Mouse (Mus musculus) heart, adult 18-20 months (tissue): Measurements from ENCODE around the gene Slc15a1. TPM values are rescaled to one million over a fixed set of nuclear protein-coding genes. Genes with fewer than 3 reads are reported as not detected.

ENCODE experiments used
- DNase-seq, 2 experiments: peaks; one replicate each; pipeline ENCODE4 v3.0.0; 2021 to 2022; ENCODE audit warnings: mixed read lengths in 1 of 2
- total RNA-seq, 2 experiments: library from RNA; stranded (reverse); gene quantifications; 2 replicates each; pipeline ENCODE4 v1.2.3; 2021

Slc15a1 gene
- total RNA-seq, 2 experiments from 2014 or later = not detected

DNA sequence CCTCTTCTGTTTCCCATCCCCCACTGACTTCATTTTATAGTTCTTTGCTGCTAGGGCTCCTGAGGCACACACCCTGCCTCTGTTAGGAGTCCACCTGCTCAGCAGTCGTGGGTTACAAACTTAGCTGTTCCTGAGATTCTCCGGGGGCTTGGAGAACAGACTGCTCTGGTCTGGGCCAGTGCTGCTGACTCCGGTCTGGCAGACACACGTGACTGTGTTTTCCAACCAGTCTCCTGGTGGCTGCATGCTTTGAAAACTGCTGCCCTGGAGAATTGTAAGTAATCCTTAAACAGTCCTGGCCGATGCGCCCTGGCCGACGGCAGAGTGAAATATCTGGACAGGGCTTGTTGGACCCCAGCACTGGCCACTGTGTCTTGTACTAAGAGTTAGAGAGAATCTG lies 12.7 kb downstream of the Slc15a1 start:
- no peak for DNase-seq

GRCm38 (mm10) chr14:121485722-121486121 lies 19.3 kb downstream of the Slc15a1 start:
- no peak for DNase-seq

GRCm38 (mm10) chr14:121484436-121484835 lies 20.6 kb downstream of the Slc15a1 start:
- DNase-seq = no peak

DNA sequence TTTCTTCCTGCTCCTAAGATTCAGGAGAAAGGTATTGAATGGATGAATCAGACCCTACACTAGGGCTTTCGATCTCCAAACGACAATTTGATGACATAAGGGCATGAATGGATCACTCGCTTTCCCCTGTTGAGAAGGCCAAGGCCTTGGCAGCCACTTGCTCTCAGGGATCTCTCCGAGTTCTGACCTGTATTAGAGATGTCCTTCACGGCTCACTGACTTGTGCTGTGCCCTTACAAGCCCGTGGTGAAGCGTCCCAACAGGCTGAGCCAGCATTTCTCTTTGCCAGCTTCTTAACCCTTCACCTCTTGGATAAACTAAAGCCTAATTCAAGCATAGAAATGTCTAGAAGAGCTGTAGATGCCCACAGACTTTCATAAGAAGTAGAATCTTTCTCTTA lies 22.9 kb downstream of the Slc15a1 start:
- DNase-seq = no peak

- no peak for DNase-seq
These were observed 23.5 kb downstream of the Slc15a1 start for GRCm38 (mm10) chr14:121481591-121481990.

DNA sequence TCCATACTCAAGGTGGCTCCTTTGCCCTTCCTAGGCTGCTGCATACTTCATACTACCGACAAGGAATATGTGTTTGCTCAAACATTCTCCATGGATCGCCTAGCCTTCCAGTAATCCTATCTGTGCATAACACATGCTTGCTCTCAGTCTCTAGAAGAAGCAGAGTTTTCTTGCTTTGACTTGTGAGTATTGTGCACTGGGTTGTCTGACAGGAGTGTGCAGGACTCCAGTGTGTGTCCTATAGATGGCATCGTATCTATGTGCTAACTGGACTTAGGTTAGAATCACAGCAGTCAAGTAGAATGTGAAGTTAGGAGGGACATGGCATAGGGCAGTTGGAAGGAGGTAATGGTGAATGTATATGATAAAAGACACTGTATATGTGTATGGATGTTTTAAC lies 26.0 kb downstream of the Slc15a1 start:
- no peak for DNase-seq

DNA sequence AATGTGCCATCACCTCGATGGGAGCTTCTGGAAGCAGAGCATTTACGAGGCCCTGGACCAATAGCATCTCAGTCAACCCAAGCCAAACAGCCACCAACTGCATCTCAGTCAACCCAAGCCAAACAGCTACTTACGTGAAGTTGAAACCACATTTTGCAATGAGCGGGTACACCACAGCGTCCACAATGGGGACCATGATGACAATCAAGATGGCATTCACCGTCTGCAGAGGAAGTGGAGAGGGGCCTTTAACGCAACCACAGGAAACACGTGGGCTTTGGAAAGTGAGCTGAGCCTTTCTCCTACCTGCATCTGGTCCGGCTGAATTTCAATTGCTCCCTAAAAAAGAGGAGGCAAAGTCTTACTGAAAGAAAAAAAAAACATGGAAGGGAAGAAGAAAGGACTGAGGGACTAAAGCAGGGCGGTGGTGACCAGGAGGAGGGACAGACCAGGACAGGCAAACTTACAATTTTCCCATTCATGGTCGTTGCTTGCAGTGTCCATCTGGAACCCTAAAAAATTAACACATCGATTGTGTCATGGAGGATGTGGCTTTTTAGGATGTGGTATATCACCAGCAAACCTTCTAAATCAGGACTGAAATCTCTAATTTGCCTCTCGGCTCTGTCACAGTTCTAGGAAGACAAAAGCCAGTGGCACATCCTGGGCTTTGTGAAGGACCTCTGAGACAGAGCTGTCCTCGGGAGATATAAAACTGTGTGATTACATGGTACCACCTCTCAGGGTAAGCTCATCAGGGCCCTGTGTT lies 26.9 kb downstream of the Slc15a1 start:
- DNase-seq = no peak

DNA sequence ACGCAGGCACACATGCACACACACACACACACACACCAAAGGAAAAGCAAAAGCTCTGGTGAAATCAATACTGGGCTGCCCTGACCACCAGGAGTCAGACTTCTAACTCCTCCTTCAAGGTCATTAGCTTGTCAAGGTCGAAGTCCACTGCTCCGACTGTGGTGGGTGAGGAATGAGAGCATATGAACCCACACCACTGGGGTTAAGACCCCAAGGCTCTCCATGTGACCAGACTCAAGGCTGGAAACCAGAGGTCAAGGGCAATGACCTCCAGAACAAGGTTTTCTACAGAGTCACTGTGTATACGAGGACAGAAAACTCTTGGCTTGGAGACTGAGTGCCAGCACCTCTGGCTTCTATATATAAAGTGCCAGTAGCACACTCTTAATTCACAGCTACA lies 31.2 kb downstream of the Slc15a1 start:
- DNase-seq = no peak

DNA sequence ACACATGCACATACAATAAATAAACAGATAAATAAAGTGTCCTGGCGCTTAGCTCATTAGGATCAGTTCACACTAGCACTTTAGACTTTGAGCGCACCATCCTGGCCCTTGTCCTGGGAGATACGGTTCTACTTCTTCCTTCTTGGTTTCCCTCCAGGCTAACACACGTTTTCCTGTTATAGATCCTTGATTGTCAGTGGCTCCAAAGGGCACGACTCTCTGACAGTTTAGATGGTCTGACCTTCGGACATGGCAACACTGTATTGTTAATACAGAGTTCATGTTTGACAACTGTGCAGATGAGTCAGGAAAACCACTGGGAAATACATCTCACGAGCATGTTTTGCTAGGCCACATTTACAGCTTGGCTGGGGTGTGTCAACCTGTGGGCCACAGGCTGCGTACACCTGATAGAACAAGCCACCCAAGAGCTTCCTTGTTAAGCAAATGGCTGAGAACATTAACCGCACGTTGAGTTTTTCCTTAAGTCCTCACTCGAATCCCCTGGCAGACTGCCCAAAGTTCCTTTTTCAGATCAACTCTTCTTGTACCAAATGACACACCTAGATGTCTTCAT lies 33.4 kb downstream of the Slc15a1 start:
- DNase-seq = no peak

DNA sequence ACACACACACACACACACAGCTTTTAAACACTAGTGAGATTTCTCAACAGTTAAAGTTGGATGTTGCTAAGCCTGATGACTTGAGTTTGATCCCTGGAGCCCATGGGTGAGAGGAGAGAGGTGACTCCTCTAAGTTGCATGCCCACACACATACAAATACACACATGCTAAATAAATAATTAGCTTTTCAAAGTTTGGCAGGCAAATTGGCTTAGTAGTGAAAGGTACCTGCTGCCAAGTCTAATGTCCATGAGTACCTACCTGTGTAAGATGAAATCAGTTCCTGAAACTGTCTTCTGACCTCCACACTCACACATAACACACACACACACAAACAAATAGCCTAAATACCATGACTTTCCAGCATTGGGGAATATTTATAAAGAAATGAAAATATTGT lies 35.5 kb downstream of the Slc15a1 start:
- no peak for DNase-seq

DNA sequence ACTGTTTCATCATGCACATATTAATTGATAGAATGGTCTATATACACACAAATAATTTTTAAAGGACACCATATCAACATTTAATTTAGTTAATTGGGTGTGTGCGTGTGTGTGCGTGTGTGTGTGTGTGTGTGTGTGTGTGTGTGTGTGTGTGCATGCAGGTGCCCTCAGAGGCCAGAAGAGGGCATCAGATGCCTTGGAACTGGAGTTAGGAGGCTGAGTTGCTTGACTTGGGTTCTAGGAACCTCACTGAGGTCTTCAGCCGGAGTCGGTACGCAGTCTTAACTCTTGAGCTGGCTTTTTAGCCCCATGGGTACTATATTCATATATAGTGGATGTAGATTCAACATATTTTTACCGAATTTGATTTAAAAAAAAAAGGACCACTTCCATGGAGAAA lies 37.4 kb downstream of the Slc15a1 start:
- no peak for DNase-seq

DNA sequence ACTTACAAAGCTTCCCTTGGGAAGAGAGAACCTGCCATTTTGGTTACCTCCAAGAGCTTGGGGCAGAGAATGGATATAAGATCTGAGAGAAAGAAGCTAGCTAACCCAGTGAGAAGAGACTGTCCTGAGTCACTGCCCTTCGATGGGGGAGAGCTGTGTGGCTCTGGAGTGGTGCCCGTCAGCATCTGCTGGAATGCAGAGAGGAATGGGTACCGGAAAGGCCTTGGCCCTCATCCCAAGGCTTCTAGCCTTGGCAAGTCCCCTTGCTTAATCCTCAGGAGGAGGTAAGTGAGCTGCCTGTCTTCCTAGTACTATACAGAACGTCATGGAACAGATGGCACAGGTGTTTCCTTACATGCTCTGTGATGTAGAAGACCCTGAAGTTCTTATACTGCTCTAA lies 38.6 kb downstream of the Slc15a1 start:
- DNase-seq = no peak

GRCm38 (mm10) chr14:121464318-121464717 lies 40.7 kb downstream of the Slc15a1 start:
- no peak for DNase-seq

DNA sequence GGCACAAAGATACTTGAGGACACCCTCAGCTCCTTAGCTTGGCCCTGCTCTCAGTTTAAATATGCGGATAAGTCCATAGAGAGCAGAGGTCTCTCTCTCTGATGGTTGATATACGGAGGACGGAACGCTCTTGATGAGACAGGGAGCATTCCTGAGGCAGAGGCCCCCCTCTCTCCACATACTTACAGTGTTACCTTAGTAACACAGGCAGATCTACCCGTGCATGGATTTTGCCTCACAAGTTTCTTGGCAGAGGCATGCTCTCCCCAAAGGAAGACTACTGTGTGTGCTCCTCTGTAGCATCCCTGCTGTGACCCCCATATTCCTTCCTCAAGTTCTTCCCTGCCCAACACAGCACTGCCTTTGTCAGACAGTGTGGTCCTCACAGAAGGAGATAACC lies 42.3 kb downstream of the Slc15a1 start:
- DNase-seq = no peak

DNA sequence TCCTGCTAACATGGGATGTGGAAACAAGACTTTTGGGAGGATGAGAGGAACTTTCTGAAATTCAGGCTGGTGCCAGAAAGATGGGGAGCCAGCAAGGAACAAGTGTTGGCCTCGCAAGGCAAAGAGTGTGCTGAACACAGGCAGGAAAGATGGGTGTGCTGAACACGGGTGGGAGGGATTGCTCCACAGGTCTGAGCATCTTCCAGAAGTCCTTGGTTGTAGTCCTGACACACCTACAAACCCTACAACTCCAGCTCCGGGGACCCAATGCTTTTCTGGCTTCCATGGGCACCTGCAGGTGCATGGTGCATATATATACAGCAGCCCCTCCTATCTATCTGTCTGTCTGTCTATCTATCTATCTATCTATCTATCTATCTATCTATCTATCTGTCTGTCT lies 44.1 kb downstream of the Slc15a1 start:
- DNase-seq = no peak

GRCm38 (mm10) chr14:121458521-121458920 lies 46.5 kb downstream of the Slc15a1 start:
- no peak for DNase-seq

- DNase-seq = no peak
These were observed 47.5 kb downstream of the Slc15a1 start for GRCm38 (mm10) chr14:121457536-121457935.

DNA sequence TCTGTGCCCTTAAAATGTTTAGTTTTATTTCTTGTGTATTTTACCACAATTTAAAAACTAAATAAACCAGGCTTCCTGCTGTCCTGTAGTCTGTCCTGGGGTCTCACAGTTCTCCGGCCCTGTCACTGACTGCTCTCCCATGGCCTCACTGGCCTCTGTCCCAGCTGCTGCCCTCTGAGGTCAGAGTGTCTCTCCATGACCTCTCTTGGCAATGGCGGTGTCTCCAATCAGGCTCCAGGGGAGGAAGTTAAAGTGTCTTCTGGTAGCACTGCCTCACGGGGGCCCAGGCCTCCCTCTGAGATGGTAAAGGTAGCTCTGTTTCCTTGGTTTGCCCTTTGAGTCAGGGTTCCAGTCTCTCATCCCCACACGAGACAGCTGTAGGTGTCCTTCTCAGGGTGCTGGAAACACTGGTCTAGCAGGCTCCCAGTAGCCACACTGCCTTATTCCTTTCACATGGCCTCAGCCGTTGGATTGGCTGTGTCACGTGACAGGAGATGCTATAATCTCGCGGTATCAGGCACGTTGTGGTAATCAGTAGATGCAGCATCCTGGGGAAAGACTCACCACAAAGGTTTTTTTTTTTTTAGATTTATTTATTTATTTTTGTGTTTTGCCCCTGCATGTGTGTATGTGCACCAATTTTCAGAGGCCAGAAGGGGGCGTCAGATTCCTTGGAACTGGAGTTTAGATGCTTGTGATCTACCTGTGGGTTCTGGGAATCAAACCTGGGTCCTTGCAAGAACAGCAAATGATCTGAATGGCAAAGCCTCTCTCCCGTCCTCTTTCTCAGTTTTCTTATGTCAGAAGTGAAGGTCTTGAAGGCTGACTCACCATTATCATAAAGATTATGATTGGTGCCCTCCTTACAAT lies 48.4 kb downstream of the Slc15a1 start:
- DNase-seq = no peak

- DNase-seq = no peak
These were observed 49.1 kb downstream of the Slc15a1 start for GRCm38 (mm10) chr14:121455976-121456375.

GRCm38 (mm10) chr14:121455527-121455926 lies 49.5 kb downstream of the Slc15a1 start:
- DNase-seq = peak; percentile 38 to 85

GRCm38 (mm10) chr14:121453130-121453529 lies 51.9 kb downstream of the Slc15a1 start:
- DNase-seq = no peak

DNA sequence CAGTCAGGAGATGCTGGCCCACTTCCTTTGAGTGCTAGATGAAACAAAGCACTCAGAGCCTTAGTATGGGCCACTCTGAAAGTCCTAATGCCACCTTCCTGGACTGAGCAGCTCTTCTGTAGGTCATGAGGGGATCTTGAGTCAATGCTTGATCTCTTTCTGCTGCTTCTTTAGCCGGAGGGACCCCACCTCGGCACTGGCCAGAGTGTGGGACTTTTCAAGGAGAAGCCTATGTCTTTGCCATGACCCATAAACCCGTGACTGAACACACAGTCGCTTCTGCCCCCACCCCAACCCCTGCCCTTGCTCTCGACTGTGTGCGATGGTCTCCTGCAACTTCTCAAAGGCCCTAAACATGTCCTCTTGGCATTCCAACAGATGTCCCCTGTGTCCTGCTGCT lies 52.8 kb downstream of the Slc15a1 start:
- no peak for DNase-seq

GRCm38 (mm10) chr14:121451424-121452029 lies 53.5 kb downstream of the Slc15a1 start:
- DNase-seq = no peak
